Mouse (Mus musculus) central nervous system, embryonic 14 days (tissue): ENCODE data around the gene Frem2. TPM values are rescaled to one million over a fixed set of nuclear protein-coding genes. Genes with fewer than 3 reads are reported as not detected.

ENCODE experiments used
- polyA plus RNA-seq: library from polyadenylated mRNA; depleted of rRNA; stranded (reverse); fragments of >200 nt; gene quantifications from 2 replicates; pipeline ENCODE4 v1.2.3, GENCODE M21; 2012; rRNA removed

The Frem2 gene
- 2.6 and 4.9 TPM in 2 replicates for polyA plus RNA-seq

GRCm38 (mm10) chr3:53656878-53657561 is at the start of gene Frem2:
Gene Frem2, minus strand, starts transcription at chr3:53657355.

GRCm38 (mm10) chr3:53488353-53488752 is 168.8 kb downstream of the Frem2 start, which contains the start of gene Stoml3:
Gene Stoml3, plus strand, starts transcription at chr3:53488653.

Other genes with a start within 250 kb of the Frem2 start
- 9.7 and 11.4 TPM in 2 replicates for gene Nhlrc3, start 194.0 kb downstream of the Frem2 start, polyA plus RNA-seq
- gene Proser1, start 193.7 kb downstream of the Frem2 start, polyA plus RNA-seq = 18.5 and 23.5 TPM in 2 replicates
- 0.05 and 0.09 TPM in 2 replicates for gene Stoml3, start 168.7 kb downstream of the Frem2 start, polyA plus RNA-seq
- gene Gm10985, start 187.7 kb upstream of the Frem2 start, polyA plus RNA-seq = not detected in 2 replicates
- 49.5 and 59.0 TPM in 2 replicates for gene Ufm1, start 206.5 kb upstream of the Frem2 start, polyA plus RNA-seq